Mouse (Mus musculus) brain, embryonic 14.5 days (tissue): Measurements from ENCODE around the gene Entpd3. TPM values are rescaled to one million over a fixed set of nuclear protein-coding genes. Genes with fewer than 3 reads are reported as not detected.

ENCODE experiments used
- DNase-seq: peaks from one replicate; pipeline ENCODE4 v3.0.0-alpha.2; 2011; ENCODE audit warnings: low read depth
- CTCF ChIP-seq: fragments of 200-500 bp; IDR thresholded peaks from 2 replicates; pipeline ENCODE4 v1.5.1; 2012; ENCODE audit warnings: inconsistent platforms, mild to moderate bottlenecking, moderate library complexity, borderline replicate concordance; ENCODE audit not compliant: insufficient read depth, insufficient read length; ENCODE audit errors: extremely low read depth
- POLR2A ChIP-seq: fragments of 200-500 bp; IDR thresholded peaks from 2 replicates; pipeline ENCODE4 v1.6.1; 2012; ENCODE audit warnings: mild to moderate bottlenecking, inconsistent platforms, borderline replicate concordance; ENCODE audit not compliant: poor library complexity, insufficient read depth, insufficient read length, severe bottlenecking; ENCODE audit errors: extremely low read depth
- polyA plus RNA-seq: library from polyadenylated mRNA; depleted of rRNA; stranded (reverse); fragments of >200 nt; gene quantifications from 2 replicates; pipeline ENCODE4 v1.2.3, GENCODE M21; 2012; rRNA removed

The Entpd3 gene
- polyA plus RNA-seq, 1 experiment, result 3.9 TPM

- DNase-seq, result peak; percentile 85
- TF ChIP-seq POLR2A (no peak), CTCF (peak; percentile 84)
Observed at GRCm38 (mm10) chr9:120586546-120586945, 46.9 kb downstream of the Entpd3 start.

GRCm38 (mm10) chr9:120591490-120591889 lies 51.9 kb downstream of the Entpd3 start:
- peak; percentile 78 for DNase-seq
- TF ChIP-seq POLR2A (no peak), CTCF (peak; percentile 82)

- no peak for TF ChIP-seq CTCF
- no peak for TF ChIP-seq POLR2A
- no peak for DNase-seq
Observed at GRCm38 (mm10) chr9:120593383-120594101, 53.9 kb downstream of the Entpd3 start.

- TF ChIP-seq POLR2A, result no peak
- TF ChIP-seq CTCF, result no peak
- DNase-seq, result peak; percentile 69
Observed at GRCm38 (mm10) chr9:120594839-120595238, 55.2 kb downstream of the Entpd3 start.

GRCm38 (mm10) chr9:120595306-120595705 lies 55.7 kb downstream of the Entpd3 start:
- no peak for TF ChIP-seq CTCF
- TF ChIP-seq POLR2A, result no peak
- DNase-seq, result peak; percentile 62

GRCm38 (mm10) chr9:120601488-120602171 lies 62.0 kb downstream of the Entpd3 start:
- DNase-seq, result peak; percentile 78
- TF ChIP-seq CTCF (peak; percentile 93), POLR2A (no peak)

GRCm38 (mm10) chr9:120602172-120602838 lies 62.7 kb downstream of the Entpd3 start:
- TF ChIP-seq CTCF (no peak), POLR2A (no peak)
- DNase-seq, result no peak

GRCm38 (mm10) chr9:120602839-120603511 lies 63.4 kb downstream of the Entpd3 start:
- peak; percentile 97 for TF ChIP-seq CTCF
- no peak for TF ChIP-seq POLR2A
- DNase-seq, result peak; percentile 90

GRCm38 (mm10) chr9:120603512-120603908 lies 63.9 kb downstream of the Entpd3 start:
- no peak for TF ChIP-seq POLR2A
- no peak for TF ChIP-seq CTCF
- peak; percentile 21 for DNase-seq

GRCm38 (mm10) chr9:120603956-120604355 lies 64.3 kb downstream of the Entpd3 start:
- no peak for TF ChIP-seq CTCF
- TF ChIP-seq POLR2A, result no peak

GRCm38 (mm10) chr9:120611055-120611454 lies 71.4 kb downstream of the Entpd3 start:
- TF ChIP-seq CTCF (no peak), POLR2A (no peak)
- DNase-seq, result no peak

More at GRCm38 (mm10) chr9:120603956-120604355, 64.3 kb downstream of the Entpd3 start:
- no peak for DNase-seq

- no peak for DNase-seq
Observed at GRCm38 (mm10) chr9:120614059-120614458, 74.4 kb downstream of the Entpd3 start.

More at GRCm38 (mm10) chr9:120614059-120614458, 74.4 kb downstream of the Entpd3 start:
- no peak for TF ChIP-seq POLR2A
- TF ChIP-seq CTCF, result no peak

Other genes with a start within 250 kb of the Entpd3 start
- gene Myrip, start 238.3 kb upstream of the Entpd3 start, polyA plus RNA-seq, result 3.9 and 8.0 TPM in 2 replicates
- gene Eif1b, start 47.6 kb upstream of the Entpd3 start, polyA plus RNA-seq, result 156 and 199 TPM in 2 replicates
- 456 and 548 TPM in 2 replicates for gene Rpl14, start 31.6 kb downstream of the Entpd3 start, polyA plus RNA-seq